Comparison of ENCODE assay signal across 10 mouse cellular contexts in genomic region chr10:77221108-77221507, GRCm38 (mm10). TPM values are rescaled to one million over a fixed set of nuclear protein-coding genes. Genes with fewer than 3 reads are reported as not detected.
A peak's percentile ranks its signal among the peaks of the same experiment; 100 is the strongest.
DNase-seq lines count a peak whose midpoint lies in the region; ATAC-seq and TF ChIP-seq lines count a peak whose summit lies in the region.
"Had no signal": no experiment of that assay in that cellular context is flagged by ENCODE, and none has a peak within 500 bp of the region (broad histone marks: within the 10 kb centered on the region; RNA-seq: fewer than 3 reads in every experiment).

No protein-coding gene starts in this region.

- H3K27me3 ChIP-seq in heart, postnatal 0 days (ENCODE audit: control insufficient read depth, insufficient read depth, low read length) = no peaks in the 10 kb centered on the region
- no peaks in the 10 kb centered on the region for H3K27me3 ChIP-seq in liver, postnatal 0 days (ENCODE audit: insufficient read depth, low read length)
- H3K27me3 ChIP-seq: hindbrain, embryonic 15.5 days had no signal

- no peaks in the 10 kb centered on the region for H3K9me3 ChIP-seq in heart, postnatal 0 days (replicated peaks; ENCODE audit: control insufficient read depth, low read length)
- H3K9me3 ChIP-seq in liver, postnatal 0 days (ENCODE audit: low read length) = no peaks in the 10 kb centered on the region
- H3K9me3 ChIP-seq: hindbrain, embryonic 15.5 days had no signal

- peak overlapping the region; percentile 31 for H3K4me2 ChIP-seq in heart, postnatal 0 days (ENCODE audit: low read depth, low read length)
- H3K4me2 ChIP-seq in liver, postnatal 0 days (ENCODE audit: low read depth, low read length) = peak overlapping the region; percentile 59
- H3K4me2 ChIP-seq: hindbrain, embryonic 15.5 days had no signal

- peaks cover 19% of the 10 kb centered on the region; the same call in 1 of the 2 replicates for H3K4me1 ChIP-seq in heart, postnatal 0 days (ENCODE audit: control insufficient read depth, insufficient read depth)
- H3K4me1 ChIP-seq in liver, postnatal 0 days (ENCODE audit: insufficient read depth) = peaks cover 53% of the 10 kb centered on the region
- H3K4me1 ChIP-seq: hindbrain, embryonic 15.5 days had no signal

- peak; percentile 62; the same call in 1 of the 2 replicates for TF ChIP-seq EP300 in heart, postnatal 0 days (IDR thresholded peaks at IDR 0.05; ENCODE audit: low read depth)
- peak; percentile 90 for TF ChIP-seq EP300 in liver, postnatal 0 days (IDR thresholded peaks at IDR 0.05; ENCODE audit: low read depth)

- H3K36me3 ChIP-seq in heart, postnatal 0 days (replicated peaks; ENCODE audit: control insufficient read depth, insufficient read depth, low read length) = no peaks in the 10 kb centered on the region
- no peaks in the 10 kb centered on the region for H3K36me3 ChIP-seq in liver, postnatal 0 days (replicated peaks; ENCODE audit: insufficient read depth, low read length)
- H3K36me3 ChIP-seq: hindbrain, embryonic 15.5 days had no signal

- peak; percentile 62 for ATAC-seq in heart, postnatal 0 days (ENCODE audit: insufficient read depth, low read depth)
- peak; percentile 88 for ATAC-seq in liver, postnatal 0 days

- no peak for TF ChIP-seq CTCF in heart, postnatal 0 days (IDR thresholded peaks at IDR 0.05; ENCODE audit: low read depth)
- no peak for TF ChIP-seq CTCF in liver, postnatal 0 days (IDR thresholded peaks at IDR 0.05; ENCODE audit: low read depth)

- DNase-seq in urinary bladder, postnatal 14 days (ENCODE audit: low spot score) = peak; percentile 59
- no peak for DNase-seq in urinary bladder, postnatal 4 days (ENCODE audit: low spot score in 2 of 2)
- peak; percentile 82 for DNase-seq in heart, postnatal 0 days (ENCODE audit: low spot score)
- DNase-seq in liver, postnatal 0 days = peak; percentile 58
- DNase-seq in yolk sac, embryonic 10.5 days (ENCODE audit: low spot score) = peak; percentile 76
- DNase-seq in frontal cortex, postnatal 10 days (ENCODE audit: low spot score in 2 of 2) = no peak
- DNase-seq in layer of hippocampus, adult 8-10 months (ENCODE audit: low spot score in 2 of 2) = no peak
- DNase-seq in adrenal gland, postnatal 14 days = no peak
- DNase-seq: cerebellum, postnatal 10 days had no signal

- peak overlapping the region; percentile 43; the same call in 1 of the 2 replicates for H3K27ac ChIP-seq in heart, postnatal 0 days (ENCODE audit: low read depth)
- peak overlapping the region; percentile 85 for H3K27ac ChIP-seq in liver, postnatal 0 days (ENCODE audit: low read depth)
- H3K27ac ChIP-seq: hindbrain, embryonic 15.5 days had no signal

- no peak overlapping the region for H3K9ac ChIP-seq in heart, postnatal 0 days (replicated peaks; ENCODE audit: low read depth, low read length)
- peak overlapping the region; percentile 47 for H3K9ac ChIP-seq in liver, postnatal 0 days (replicated peaks)
- H3K9ac ChIP-seq: hindbrain, embryonic 15.5 days had no signal

- no peak overlapping the region for H3K4me3 ChIP-seq in heart, postnatal 0 days (ENCODE audit: low read depth, low read length)
- peak overlapping the region; percentile 14 for H3K4me3 ChIP-seq in liver, postnatal 0 days (ENCODE audit: low read depth, low read length)
- H3K4me3 ChIP-seq: hindbrain, embryonic 15.5 days had no signal

- 2% methylated on average over 11 of the region's 11 CpGs for WGBS in heart, postnatal 0 days
- WGBS in liver, postnatal 0 days (ENCODE audit: insufficient replicate concordance) = 4% methylated on average over 11 of the region's 11 CpGs

RNA-seq across cellular contexts. Expression of gene Pofut2, which starts 37.9 kb away (rescaled TPM):
- total RNA-seq in heart, postnatal 0 days (2014; rRNA removed; ENCODE audit: low replicate concordance) = 78.8 and 94.1 TPM in 2 replicates
- 71.1 and 72.4 TPM in 2 replicates for polyA plus RNA-seq in heart, postnatal 0 days (2015; fragmentation: Nextera tagmentation; extraction: Ambion mirVana)
- polyA plus RNA-seq in liver, postnatal 0 days (2015; fragmentation: Nextera tagmentation; extraction: Ambion mirVana) = 16.4 and 17.2 TPM in 2 replicates
- total RNA-seq in layer of hippocampus, adult 8-10 months (2022) = 10 to 100 TPM; 30.8 to 38.4 (median 32.9) TPM
- 72.6 and 78.3 TPM in 2 replicates for total RNA-seq in adrenal gland, postnatal 14 days (2021)

RNA-seq across cellular contexts. Expression of gene Col18a1, which starts 54.8 kb away (rescaled TPM):
- 130 and 133 TPM in 2 replicates for total RNA-seq in heart, postnatal 0 days (2014; rRNA removed; ENCODE audit: low replicate concordance)
- 40.6 and 47.3 TPM in 2 replicates for polyA plus RNA-seq in heart, postnatal 0 days (2015; fragmentation: Nextera tagmentation; extraction: Ambion mirVana)
- 137 and 167 TPM in 2 replicates for polyA plus RNA-seq in liver, postnatal 0 days (2015; fragmentation: Nextera tagmentation; extraction: Ambion mirVana)
- total RNA-seq in layer of hippocampus, adult 8-10 months (2022) = 1 to 10 TPM; 3.9 to 4.5 (median 4.3) TPM
- 42.3 and 103 TPM in 2 replicates for total RNA-seq in adrenal gland, postnatal 14 days (2021)

Comparison
In these comparisons a context has a peak if more than half of its experiments do, and no peak if none do; other contexts are left out.
1. DNase-seq: peak in urinary bladder, postnatal 14 days (single experiment), heart, postnatal 0 days (single experiment), liver, postnatal 0 days (single experiment) and yolk sac, embryonic 10.5 days (single experiment); none in urinary bladder, postnatal 4 days (0 of 2), frontal cortex, postnatal 10 days (0 of 2), layer of hippocampus, adult 8-10 months (0 of 2) and adrenal gland, postnatal 14 days (single experiment).